Mouse (Mus musculus): ENCODE results near the gene Olfr1511. TPM values are rescaled to one million over a fixed set of nuclear protein-coding genes. Genes with fewer than 3 reads are reported as not detected.

Gene Olfr1511
- polyA plus RNA-seq, 1 experiment from 2014 or later, result not detected

DNA sequence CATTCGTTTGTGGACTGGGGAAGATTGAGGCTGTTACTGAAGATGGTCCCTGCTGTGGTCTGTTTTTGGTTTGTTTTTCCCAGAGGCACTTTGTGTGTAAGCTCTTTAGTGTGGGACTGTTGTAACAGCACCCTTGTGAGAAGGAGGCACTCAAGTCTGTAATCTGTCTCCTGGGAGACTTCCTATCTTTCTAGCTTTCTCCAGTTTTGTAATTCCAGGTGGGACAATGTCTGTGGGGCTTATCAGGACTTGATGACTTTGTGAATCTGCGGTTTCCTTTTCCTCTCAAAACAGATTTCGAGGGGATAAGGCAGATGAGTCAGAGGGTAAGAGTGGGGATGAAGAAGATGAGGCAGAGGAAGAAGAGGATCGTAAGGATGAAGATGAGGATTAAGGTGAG, 40.9 kb downstream of the Olfr1511 start, which contains the start of gene Olfr1513:
Gene Olfr1513 (minus strand): TSS at position 101 of the 400 bp plus-strand sequence.
- Histone ChIP-seq H3K4me1 (replicated peaks; ENCODE audit: control insufficient read depth, insufficient read depth, low read length) (no peaks in the 10 kb centered on the region), H3K4me2 (no peak within 1 kb of the TSS), H3K36me3 (ENCODE audit: control insufficient read depth, insufficient read depth, low read length) (no peaks in the 10 kb centered on the region), H3K27me3 (replicated peaks; ENCODE audit: control insufficient read depth, insufficient read depth, low read length) (no peaks in the 10 kb centered on the region), H3K4me3 (ENCODE audit: low read depth, low read length) (no peak within 1 kb of the TSS), H3K27ac (ENCODE audit: low read depth, low read length) (no peak within 1 kb of the TSS), H3K9ac (ENCODE audit: low read depth, low read length) (no peak within 1 kb of the TSS), H3K9me3 (ENCODE audit: control insufficient read depth, low read length) (no peaks in the 10 kb centered on the region)
- WGBS, result 66% methylated on average over 4 of the region's 4 CpGs
- DNase-seq (ENCODE audit: low spot score) (no peak), ATAC-seq (replicated peaks; ENCODE audit: low FRiP score) (no peak)

Other genes starting within 250 kb of the Olfr1511 start
- gene Supt16, start 200.0 kb downstream of the Olfr1511 start, polyA plus RNA-seq (2014; fragmentation: Nextera tagmentation; extraction: Ambion mirVana), result 52.1 and 58.6 TPM in 2 replicates
- 34.5 and 38.0 TPM in 2 replicates for gene Chd8, start 139.6 kb downstream of the Olfr1511 start, polyA plus RNA-seq (2014; fragmentation: Nextera tagmentation; extraction: Ambion mirVana)
- gene Tox4, start 118.2 kb downstream of the Olfr1511 start, polyA plus RNA-seq (2014; fragmentation: Nextera tagmentation; extraction: Ambion mirVana), result 35.7 and 44.6 TPM in 2 replicates
- 9.8 and 10.6 TPM in 2 replicates for gene Rab2b, start 117.8 kb downstream of the Olfr1511 start, polyA plus RNA-seq (2014; fragmentation: Nextera tagmentation; extraction: Ambion mirVana)
- gene Mettl3, start 92.3 kb downstream of the Olfr1511 start, polyA plus RNA-seq (2014; fragmentation: Nextera tagmentation; extraction: Ambion mirVana), result 44.7 and 52.2 TPM in 2 replicates
- gene Sall2, start 68.6 kb downstream of the Olfr1511 start, polyA plus RNA-seq (2014; fragmentation: Nextera tagmentation; extraction: Ambion mirVana), result 9.8 and 11.6 TPM in 2 replicates
- gene Olfr1513, start 41.0 kb downstream of the Olfr1511 start, polyA plus RNA-seq (2014; fragmentation: Nextera tagmentation; extraction: Ambion mirVana), result not detected in 2 replicates
- not detected in 2 replicates for gene Olfr1512, start 18.2 kb downstream of the Olfr1511 start, polyA plus RNA-seq (2014; fragmentation: Nextera tagmentation; extraction: Ambion mirVana)
- gene Olfr1510, start 17.0 kb upstream of the Olfr1511 start, polyA plus RNA-seq (2014; fragmentation: Nextera tagmentation; extraction: Ambion mirVana), result not detected in 2 replicates
- not detected in 2 replicates for gene Olfr1509, start 45.6 kb upstream of the Olfr1511 start, polyA plus RNA-seq (2014; fragmentation: Nextera tagmentation; extraction: Ambion mirVana)
- gene Olfr1508, start 70.1 kb upstream of the Olfr1511 start, polyA plus RNA-seq (2014; fragmentation: Nextera tagmentation; extraction: Ambion mirVana), result not detected in 2 replicates
- not detected in 2 replicates for gene Olfr1507, start 98.4 kb upstream of the Olfr1511 start, polyA plus RNA-seq (2014; fragmentation: Nextera tagmentation; extraction: Ambion mirVana)